Mouse (Mus musculus) frontal cortex, postnatal 10 days (tissue): Measurements from ENCODE around the gene RPS10-NUDT3.

Source experiments
- DNase-seq, 2 experiments: peaks; one replicate each; pipeline ENCODE4 v3.0.0; 2022; ENCODE audit warnings: low spot score in 2 of 2, mixed read lengths in 1 of 2

RPS10-NUDT3 gene

DNA sequence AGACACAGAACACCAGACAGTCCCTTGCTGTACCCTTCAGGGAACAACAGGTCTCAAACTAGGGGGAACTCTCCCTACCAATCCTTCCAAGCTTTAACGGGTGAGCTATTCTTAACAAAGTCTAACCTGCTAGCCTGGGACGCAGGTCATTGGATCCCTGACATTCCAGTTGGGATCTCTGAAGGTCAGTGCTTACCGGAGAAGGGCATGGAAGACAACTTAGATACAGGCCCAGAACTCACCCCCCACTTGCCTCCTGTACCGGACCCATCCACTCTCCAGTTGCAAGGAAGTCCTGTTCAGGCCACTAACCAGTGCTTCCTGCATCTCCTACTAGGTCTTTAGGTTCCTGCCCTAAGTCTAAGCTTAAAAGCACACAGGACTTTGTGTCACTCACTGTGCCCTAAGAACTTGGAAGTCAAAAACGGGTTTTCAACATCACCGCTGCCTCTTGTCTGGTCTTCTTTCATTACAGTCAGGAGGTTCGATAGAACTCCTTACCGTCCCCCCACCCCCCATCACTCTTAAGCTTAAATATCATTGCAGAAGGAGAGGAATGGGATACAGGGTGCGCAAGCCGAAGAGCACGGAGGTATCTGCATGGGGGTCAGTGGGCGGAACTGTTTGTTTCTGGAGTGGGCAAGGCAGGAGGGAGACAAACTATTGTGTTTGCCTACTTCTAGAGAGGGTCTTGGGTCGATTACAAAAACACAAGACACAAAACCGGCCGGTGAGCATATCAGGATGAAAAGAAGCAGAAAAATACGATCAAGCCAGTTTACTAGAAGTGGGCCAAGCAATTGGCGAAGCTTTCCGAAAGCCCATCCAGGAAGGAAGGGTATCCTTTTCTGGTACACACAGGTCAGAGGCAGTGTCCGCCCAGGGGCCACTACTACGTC lies 80.7 kb downstream of the RPS10-NUDT3 start:
- DNase-seq: no peak

GRCm38 (mm10) chr17:27552215-27553201 lies 82.5 kb downstream of the RPS10-NUDT3 start:
- DNase-seq: peak in 1 of 2 experiments; percentile 11

DNA sequence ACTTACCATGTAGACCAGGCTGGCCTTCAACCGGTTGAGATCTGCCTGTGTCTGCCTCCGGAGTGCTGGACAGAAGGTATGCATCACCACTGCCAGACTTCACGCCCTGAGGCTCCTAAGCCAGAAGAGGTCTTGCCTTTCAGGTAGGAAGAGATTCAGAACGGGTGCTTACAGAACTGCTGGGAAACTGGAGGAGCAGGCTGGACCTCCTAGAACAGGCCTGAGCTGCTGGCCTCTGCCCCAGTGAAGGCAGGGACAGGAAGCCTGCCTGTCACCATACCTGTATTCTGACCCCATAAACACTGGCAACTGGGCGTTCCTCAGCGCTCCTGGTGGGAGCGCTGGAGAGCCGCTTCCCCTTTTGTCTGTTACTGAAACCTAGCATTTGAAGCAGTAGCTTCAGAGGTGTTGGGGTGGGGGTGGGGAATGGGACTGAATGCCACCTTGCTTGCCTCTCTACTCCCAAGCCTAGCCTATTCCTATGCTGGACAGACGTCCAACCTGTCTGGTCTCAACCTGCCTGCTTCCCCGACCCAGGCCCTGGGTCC lies 83.6 kb downstream of the RPS10-NUDT3 start:
- DNase-seq: no peak

DNA sequence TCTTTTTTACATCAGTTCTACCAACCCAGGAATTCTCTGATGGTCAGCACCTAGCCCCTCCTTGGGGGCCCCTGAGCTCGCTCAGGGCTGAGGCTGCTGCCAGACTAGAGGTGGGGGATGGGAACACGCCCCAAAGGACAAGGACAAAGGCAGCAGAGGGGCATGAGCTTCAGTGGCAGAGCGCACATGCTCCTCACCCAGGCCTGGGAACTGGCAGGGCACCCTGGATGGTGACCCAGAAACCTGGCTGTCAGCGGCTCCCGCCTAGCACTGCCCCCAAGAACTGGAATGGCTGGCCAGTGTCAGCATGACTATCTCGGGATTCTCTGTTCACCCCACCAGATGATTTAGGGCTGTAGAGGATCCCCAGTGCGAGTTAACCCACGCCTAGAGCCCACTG lies 85.8 kb downstream of the RPS10-NUDT3 start:
- no peak for DNase-seq

DNA sequence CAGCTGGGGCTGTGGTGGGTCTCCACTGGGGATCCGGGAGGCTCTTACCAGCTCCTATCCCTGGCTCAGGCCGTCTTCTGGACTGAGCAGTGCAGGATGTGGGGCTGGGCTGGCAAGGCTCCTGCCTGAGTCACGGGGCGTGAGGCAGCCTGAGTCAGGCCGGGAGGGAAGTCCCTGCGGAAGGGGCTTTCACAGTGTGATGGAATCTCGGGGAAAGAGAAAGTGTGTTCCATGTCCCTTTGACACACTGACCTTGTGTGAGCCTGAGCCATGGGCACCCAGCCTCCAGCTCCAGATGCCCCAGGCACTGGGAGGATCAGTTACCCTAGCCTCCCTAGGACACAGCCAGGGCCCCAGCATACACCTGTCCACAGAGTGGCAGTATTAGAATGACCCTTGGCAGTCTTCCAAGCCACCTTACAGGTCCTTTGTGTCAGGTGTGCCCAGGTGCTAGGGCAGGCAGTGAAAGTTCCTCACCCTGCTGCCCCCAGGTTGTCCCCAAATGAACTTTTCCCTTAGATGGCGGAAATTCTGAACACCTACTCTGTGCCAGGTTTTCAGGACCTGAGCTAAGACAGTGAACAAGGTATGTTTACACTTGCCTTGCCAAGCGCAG lies 87.7 kb downstream of the RPS10-NUDT3 start:
- DNase-seq: no peak

GRCm38 (mm10) chr17:27546574-27547085 lies 88.4 kb downstream of the RPS10-NUDT3 start:
- no peak for DNase-seq

- no peak for DNase-seq
Observed at GRCm38 (mm10) chr17:27545991-27546390, 89.0 kb downstream of the RPS10-NUDT3 start.

DNA sequence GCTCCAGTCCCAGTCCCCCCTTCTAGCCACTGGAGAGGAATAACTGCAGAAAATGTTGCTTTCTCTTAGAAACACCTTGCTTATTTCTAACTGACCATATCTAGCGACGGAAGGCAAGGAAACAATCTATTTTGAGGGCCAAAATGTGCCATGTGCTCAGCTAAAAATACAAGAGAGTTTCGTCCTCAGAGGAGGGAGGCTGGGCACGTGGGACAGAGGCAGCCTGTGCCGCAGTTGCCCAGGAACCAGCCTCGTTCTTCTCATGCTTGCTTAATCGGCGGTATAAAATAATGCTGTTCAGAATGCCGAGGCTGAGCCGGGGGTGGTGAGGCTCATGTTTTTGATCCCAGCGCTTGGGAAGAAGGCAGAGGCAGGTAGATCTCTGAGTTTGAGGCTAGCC lies 90.5 kb downstream of the RPS10-NUDT3 start:
- no peak for DNase-seq

DNA sequence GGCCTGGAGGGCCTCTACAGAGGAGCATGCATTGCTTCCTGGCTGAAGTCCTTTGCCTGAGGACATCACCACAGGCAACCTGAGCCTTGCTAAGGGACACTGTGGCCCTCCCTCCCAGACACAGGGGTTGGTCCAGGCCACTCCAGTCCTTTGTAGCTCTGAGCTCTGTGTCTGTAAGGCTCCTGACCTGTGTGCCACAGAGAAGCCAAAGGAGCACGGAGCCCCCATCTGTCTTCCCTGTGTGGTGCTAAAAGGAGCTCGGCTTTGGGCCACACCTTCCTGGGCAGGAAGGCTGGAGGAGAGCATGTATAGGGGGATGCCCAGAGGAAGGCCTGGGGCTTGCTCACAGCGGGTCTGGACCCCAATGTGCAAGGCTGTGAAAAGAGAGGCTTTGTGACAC lies 93.0 kb downstream of the RPS10-NUDT3 start:
- DNase-seq: no peak

GRCm38 (mm10) chr17:27541261-27541660 lies 93.8 kb downstream of the RPS10-NUDT3 start:
- no peak for DNase-seq

DNA sequence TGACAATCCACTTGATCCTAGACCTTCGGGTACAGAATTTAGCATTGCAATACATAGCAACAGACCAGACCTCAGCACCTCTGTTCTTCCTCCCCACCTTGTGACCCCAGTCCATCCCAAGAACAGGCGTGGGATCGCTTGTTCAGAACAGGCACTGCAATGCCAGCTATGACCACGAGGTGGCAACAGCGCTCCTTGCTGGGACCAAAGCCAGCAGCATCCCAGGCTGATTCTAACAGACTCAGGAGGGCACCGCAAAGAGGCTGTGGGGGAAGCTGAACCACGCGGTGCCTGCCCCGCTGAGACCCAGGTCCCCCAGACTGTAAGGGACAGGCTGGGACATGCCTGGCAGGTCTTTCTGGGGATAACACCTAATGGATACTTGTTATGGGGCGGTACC lies 100.3 kb downstream of the RPS10-NUDT3 start:
- DNase-seq: peak in 1 of 2 experiments; percentile 87

GRCm38 (mm10) chr17:27533354-27533753 lies 101.7 kb downstream of the RPS10-NUDT3 start:
- DNase-seq: no peak

GRCm38 (mm10) chr17:27532095-27532494 lies 102.9 kb downstream of the RPS10-NUDT3 start:
- DNase-seq: no peak
